Mouse (Mus musculus): ENCODE data around the gene Carhsp1. TPM values are rescaled to one million over a fixed set of nuclear protein-coding genes. Genes with fewer than 3 reads are reported as not detected.

Carhsp1 gene
- 13.4 TPM for polyA plus RNA-seq (2014; fragmentation: Illumina TruSeq; extraction: RNeasy Lipid Tissue Mini Kit (QIAGEN cat#74804); ENCODE audit: low read depth, low replicate concordance)

GRCm38 (mm10) chr16:8671551-8672349, at the start of gene Carhsp1:
Gene Carhsp1 (minus strand): TSS chr16:8672155.

GRCm38 (mm10) chr16:8680470-8680869, 8.5 kb upstream of the Carhsp1 start, which contains the start of gene Gm5767:
Gene Gm5767 (plus strand): TSS chr16:8680770.

GRCm38 (mm10) chr16:8637217-8638051, 34.5 kb downstream of the Carhsp1 start, which contains the start of the genes Pmm2 and Tmem186:
Gene Pmm2 (plus strand): TSS chr16:8637674.
Gene Tmem186 (minus strand): TSS chr16:8637712.

Other genes starting within 250 kb of the Carhsp1 start
- gene Tmem114, start 247.0 kb downstream of the Carhsp1 start, polyA plus RNA-seq (2014; fragmentation: Illumina TruSeq; extraction: RNeasy Lipid Tissue Mini Kit (QIAGEN cat#74804); ENCODE audit: low read depth, low replicate concordance): not detected
- gene Mettl22, start 201.4 kb downstream of the Carhsp1 start, polyA plus RNA-seq (2014; fragmentation: Illumina TruSeq; extraction: RNeasy Lipid Tissue Mini Kit (QIAGEN cat#74804); ENCODE audit: low read depth, low replicate concordance): 1.1 TPM
- 220 TPM for gene Abat, start 158.7 kb downstream of the Carhsp1 start, polyA plus RNA-seq (2014; fragmentation: Illumina TruSeq; extraction: RNeasy Lipid Tissue Mini Kit (QIAGEN cat#74804); ENCODE audit: low read depth, low replicate concordance)
- gene Pmm2, start 34.5 kb downstream of the Carhsp1 start, polyA plus RNA-seq (2014; fragmentation: Illumina TruSeq; extraction: RNeasy Lipid Tissue Mini Kit (QIAGEN cat#74804); ENCODE audit: low read depth, low replicate concordance): 124 TPM
- 7.0 TPM for gene Tmem186, start 34.4 kb downstream of the Carhsp1 start, polyA plus RNA-seq (2014; fragmentation: Illumina TruSeq; extraction: RNeasy Lipid Tissue Mini Kit (QIAGEN cat#74804); ENCODE audit: low read depth, low replicate concordance)
- gene Gm5767, start 8.6 kb upstream of the Carhsp1 start, polyA plus RNA-seq (2014; fragmentation: Illumina TruSeq; extraction: RNeasy Lipid Tissue Mini Kit (QIAGEN cat#74804); ENCODE audit: low read depth, low replicate concordance): not detected
- gene Usp7, start 120.2 kb upstream of the Carhsp1 start, polyA plus RNA-seq (2014; fragmentation: Illumina TruSeq; extraction: RNeasy Lipid Tissue Mini Kit (QIAGEN cat#74804); ENCODE audit: low read depth, low replicate concordance): 138 TPM
- 122 TPM for gene 1810013L24Rik, start 157.9 kb upstream of the Carhsp1 start, polyA plus RNA-seq (2014; fragmentation: Illumina TruSeq; extraction: RNeasy Lipid Tissue Mini Kit (QIAGEN cat#74804); ENCODE audit: low read depth, low replicate concordance)

Data from kidney, adult 10 weeks (tissue).